Mouse (Mus musculus): Measurements from ENCODE around the gene Tbx1.

The Tbx1 gene

GRCm38 (mm10) chr16:18622916-18623750 lies 32.7 kb upstream of the Tbx1 start:
- DNase-seq (ENCODE audit: extremely low spot score), result no peak

GRCm38 (mm10) chr16:18622019-18622418 lies 31.5 kb upstream of the Tbx1 start, which contains the start of gene Gp1bb:
Gene Gp1bb (minus strand): TSS chr16:18622403.
- DNase-seq (ENCODE audit: extremely low spot score), result no peak

GRCm38 (mm10) chr16:18621362-18622001 lies 31.0 kb upstream of the Tbx1 start:
- DNase-seq (ENCODE audit: extremely low spot score), result no peak

DNA sequence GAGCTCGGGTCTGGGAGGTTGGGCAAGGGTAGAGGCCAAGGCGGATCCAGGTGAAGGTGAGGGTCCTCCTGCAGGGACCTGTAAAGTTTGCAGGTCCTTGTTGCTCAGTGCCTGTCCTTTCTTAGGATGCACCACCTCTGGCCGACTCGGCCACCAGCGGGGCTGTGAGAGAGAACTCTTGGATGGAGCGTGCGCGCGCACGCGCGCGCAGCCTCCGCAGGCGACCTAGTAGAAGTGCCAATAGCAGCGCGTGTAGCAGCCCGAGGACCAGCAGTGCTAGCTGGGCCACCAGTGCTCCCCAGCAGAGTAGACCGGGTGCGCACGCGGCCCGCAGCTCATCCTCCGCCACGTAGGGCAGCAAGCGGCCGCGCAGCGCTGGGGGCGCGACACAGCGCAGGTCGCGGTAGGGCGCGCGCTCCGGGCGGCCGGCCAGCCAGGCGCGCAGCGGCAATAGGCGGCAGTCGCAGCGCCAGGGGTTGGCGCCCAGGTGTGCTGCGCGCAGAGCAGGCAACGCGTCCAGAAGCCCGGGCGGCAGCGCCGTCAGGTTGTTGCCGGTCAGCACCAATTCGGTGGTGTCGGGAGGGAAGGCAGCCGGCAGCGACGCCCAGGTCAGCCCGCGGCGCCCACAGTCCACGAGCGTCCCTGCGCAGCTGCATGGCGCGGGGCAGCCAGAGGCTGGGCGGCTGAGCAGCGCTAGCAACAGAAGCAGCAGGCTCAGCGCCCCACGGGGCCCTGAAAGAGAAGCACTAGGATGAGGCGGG lies 30.3 kb upstream of the Tbx1 start:
- no peak for DNase-seq (ENCODE audit: extremely low spot score)

- no peak for DNase-seq (ENCODE audit: extremely low spot score)
These were observed 29.7 kb upstream of the Tbx1 start for GRCm38 (mm10) chr16:18620201-18620600.

- DNase-seq (ENCODE audit: extremely low spot score), result no peak
These were observed 28.6 kb upstream of the Tbx1 start for GRCm38 (mm10) chr16:18619110-18619509.

- DNase-seq (ENCODE audit: extremely low spot score), result no peak
These were observed 27.8 kb upstream of the Tbx1 start for GRCm38 (mm10) chr16:18618297-18618696.

- DNase-seq (ENCODE audit: extremely low spot score), result peak; percentile 89
These were observed 27.0 kb upstream of the Tbx1 start for GRCm38 (mm10) chr16:18617370-18618065.

GRCm38 (mm10) chr16:18613301-18613700 lies 22.8 kb upstream of the Tbx1 start:
- no peak for DNase-seq (ENCODE audit: extremely low spot score)

DNA sequence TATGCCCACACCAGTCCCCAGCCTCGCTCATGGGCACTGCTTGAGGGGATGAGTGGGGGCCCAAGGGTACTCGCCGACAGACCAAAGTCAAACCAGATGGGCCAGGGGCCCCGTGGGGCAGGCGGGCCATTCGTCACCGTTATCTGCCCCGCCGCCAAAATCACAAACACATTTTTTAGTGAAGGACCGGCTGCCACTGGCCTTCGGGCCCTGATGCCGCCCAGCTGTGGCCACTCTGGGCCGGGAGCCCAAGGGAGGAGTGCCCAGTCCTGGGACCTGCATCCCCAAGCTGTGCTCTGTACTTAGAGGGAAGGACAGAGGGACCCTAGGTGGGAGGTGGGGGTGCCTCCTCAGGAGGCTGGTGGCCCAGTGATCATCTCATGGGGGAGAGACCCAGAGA lies 21.3 kb upstream of the Tbx1 start:
- DNase-seq (ENCODE audit: extremely low spot score), result no peak

- DNase-seq (ENCODE audit: extremely low spot score), result no peak
These were observed 18.6 kb upstream of the Tbx1 start for GRCm38 (mm10) chr16:18609099-18609498.

DNA sequence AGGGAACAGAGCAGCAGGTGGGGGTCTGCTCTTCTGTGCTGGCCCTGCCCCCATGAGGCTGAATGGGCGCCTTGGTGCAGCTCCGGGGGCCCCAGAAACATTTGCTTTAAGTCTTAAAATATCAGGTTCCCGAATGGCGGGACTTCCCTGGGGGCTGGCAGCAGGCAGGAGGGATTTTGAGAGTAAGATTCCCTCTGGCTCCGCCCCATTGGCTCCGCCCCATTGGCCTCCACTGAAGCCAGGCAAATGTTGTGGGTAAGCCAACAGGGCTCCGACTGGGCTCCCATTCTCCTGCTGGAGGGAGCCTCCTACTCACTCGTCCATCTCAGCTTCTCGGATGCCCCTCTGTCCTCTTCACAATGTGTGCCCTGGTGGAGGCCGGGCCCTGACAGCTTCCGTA lies 17.8 kb upstream of the Tbx1 start:
- no peak for DNase-seq (ENCODE audit: extremely low spot score)

DNA sequence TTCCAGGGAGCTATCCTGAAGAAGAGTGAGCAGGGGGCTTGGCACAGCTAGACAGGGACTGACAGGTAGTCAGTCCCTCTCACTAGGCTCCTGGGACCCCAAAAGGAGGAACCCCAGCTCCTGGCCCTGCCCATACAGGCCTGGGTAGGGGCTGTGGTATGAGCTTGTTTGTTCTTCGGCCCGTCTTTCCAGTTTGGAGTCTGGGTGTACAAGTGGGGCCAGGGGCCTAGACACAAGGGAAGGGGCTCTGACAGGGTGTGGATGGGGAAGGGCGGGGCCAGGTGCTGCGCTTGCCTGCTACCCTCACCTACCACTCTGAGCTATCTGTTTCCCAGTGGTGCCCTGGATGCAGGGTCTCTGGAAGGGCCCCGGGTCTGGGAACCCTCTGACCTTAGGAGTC lies 15.2 kb upstream of the Tbx1 start:
- no peak for DNase-seq (ENCODE audit: extremely low spot score)

DNA sequence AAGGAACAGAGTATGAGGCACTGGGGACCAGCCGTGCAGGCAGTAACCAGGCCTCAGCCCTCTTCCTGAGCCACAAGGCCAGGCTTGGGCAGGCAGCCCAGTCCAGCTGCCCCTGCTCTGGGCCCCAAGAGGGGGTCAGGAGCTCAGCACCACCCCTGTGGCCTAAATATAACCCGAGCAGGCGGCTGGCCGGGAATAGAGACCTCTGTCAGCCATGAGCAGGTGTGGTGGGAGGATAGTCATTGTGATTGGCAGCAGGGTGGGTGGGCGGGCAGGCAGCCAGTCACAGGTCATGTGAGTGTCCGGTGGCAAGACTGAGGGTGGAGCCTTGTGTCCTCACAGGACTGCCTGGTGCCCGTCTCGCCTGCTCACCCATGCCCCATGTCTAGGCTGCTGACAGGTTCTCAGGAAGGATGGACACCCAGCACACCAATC lies 13.8 kb upstream of the Tbx1 start:
- DNase-seq (ENCODE audit: extremely low spot score), result no peak

GRCm38 (mm10) chr16:18601447-18601846 lies 11.0 kb upstream of the Tbx1 start:
- peak; percentile 24 for DNase-seq (ENCODE audit: extremely low spot score)

DNA sequence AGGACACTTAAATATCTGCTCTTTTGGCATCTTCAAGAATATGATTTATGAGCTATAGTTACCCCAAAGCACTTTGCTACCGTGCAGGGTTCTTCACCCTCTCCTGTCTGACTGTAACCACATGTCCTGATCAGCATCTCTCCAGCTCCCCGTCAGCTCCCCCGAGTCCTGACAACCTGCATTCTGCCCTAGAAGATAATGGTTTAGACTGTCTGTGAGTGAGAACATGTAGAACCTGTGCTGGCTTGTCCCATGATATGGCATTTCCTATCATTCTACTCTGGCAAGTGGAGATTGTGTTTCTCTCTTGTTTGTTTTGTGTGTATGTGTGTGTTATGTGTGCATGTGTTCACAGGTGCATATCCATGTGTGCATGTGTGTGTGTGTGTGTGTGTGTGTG lies 7.5 kb upstream of the Tbx1 start:
- no peak for DNase-seq (ENCODE audit: extremely low spot score)

GRCm38 (mm10) chr16:18596255-18596654 lies 5.8 kb upstream of the Tbx1 start:
- DNase-seq (ENCODE audit: extremely low spot score), result no peak

DNA sequence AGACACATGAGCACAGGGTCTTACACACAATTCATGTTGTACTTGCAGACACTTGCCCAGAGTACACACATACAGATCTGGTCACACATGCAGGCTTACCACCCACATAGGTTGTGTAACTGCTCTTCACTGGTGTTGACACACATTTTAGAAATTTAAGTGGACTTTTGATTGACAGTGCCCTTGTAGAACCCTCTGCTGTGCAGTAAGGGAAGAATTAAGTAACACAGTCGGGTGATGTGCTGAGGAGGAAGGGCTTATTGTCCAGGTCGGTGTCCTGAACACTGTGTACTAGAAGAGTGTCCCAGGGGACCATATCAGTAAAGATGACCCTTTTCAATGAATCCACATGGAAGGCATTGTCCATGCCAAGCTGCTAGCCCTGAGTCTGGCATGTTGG lies 3.5 kb upstream of the Tbx1 start:
- DNase-seq (ENCODE audit: extremely low spot score), result no peak

- DNase-seq (ENCODE audit: extremely low spot score), result peak; percentile 56
These were observed 862 bp upstream of the Tbx1 start for GRCm38 (mm10) chr16:18591047-18592018.

DNA sequence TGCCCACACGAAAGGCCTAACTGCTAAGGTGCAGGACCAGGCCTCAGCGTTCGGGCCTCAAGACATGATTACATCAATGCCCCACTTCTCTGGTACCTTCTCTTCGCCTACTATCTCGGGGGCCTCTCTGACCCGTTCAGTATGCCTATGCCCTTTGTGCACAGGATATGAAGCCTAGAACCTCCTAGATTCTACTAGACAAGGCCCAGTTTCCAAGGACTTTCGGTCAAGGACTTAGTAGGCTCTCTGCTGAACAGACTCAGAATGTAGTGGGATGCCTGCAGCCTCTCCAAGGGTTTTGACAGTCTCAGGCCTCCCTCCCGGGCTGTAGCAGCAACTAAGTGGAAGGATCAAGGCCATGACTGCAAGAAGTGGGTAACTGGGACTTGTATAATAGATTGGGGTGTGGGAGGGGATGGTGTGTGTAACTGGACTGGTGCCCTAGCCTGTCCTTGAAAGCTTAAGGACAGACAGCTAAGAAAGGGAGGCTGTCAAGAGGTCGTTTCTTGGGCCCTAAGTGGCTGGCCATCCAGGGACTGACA lies 1.3 kb downstream of the Tbx1 start:
- DNase-seq (ENCODE audit: extremely low spot score), result no peak

DNA sequence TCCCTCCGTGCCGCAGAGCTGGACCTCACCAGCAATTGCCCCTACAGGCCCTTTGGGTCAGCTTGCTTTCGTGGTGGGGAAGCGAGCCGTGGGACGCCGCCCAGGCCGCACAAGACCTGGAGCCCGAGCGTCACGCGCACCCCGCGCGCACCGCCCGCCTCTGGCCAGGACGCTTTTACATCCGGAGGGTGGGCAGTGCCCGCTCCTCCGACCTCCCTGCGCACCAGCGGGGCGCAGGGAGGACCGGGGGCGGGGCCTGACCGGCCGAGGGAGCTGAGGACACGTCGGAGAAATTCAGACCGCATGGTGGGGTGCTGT lies 1.8 kb downstream of the Tbx1 start:
- DNase-seq (ENCODE audit: extremely low spot score), result no peak

Data from embryo, embryonic 9.5 days (tissue).